Mouse (Mus musculus) hindbrain, postnatal 0 days (tissue): ENCODE results near the gene Bhlhe41. TPM values are rescaled to one million over a fixed set of nuclear protein-coding genes. Genes with fewer than 3 reads are reported as not detected.

ENCODE experiments used
- ATAC-seq: fragments of 200-750 bp; cut with Nextera tagmentation; 2 replicates; pipeline ENCODE4 v1.8.0; 2017; ENCODE audit warnings: mild to moderate bottlenecking, moderate TSS enrichment, moderate library complexity
- DNase-seq: peaks from one replicate; pipeline ENCODE4 v3.0.0-alpha.2; 2015; ENCODE audit warnings: low spot score
- H3K27ac ChIP-seq: fragments of 300-500 bp; sonication (generic); 2 replicates; pipeline ENCODE4 v1.5.1; 2014; ENCODE audit warnings: mild to moderate bottlenecking
- H3K27me3 ChIP-seq: fragments of 300-500 bp; sonication (generic); 2 replicates; pipeline ENCODE4 v1.6.1; 2014; ENCODE audit warnings: low read length, mixed read lengths; ENCODE audit not compliant: insufficient read depth
- H3K36me3 ChIP-seq: fragments of 300-500 bp; sonication (generic); 2 replicates; pipeline ENCODE4 v1.6.1; 2014; ENCODE audit warnings: low read length, mixed read lengths; ENCODE audit not compliant: insufficient read depth
- H3K4me1 ChIP-seq: fragments of 300-500 bp; sonication (generic); 2 replicates; pipeline ENCODE4 v1.6.1; 2014; ENCODE audit warnings: antibody characterized with exemption, low read length, mixed read lengths; ENCODE audit not compliant: insufficient read depth
- H3K4me2 ChIP-seq: fragments of 300-500 bp; sonication (generic); 2 replicates; pipeline ENCODE4 v1.6.1; 2014; ENCODE audit warnings: low read depth, mild to moderate bottlenecking, low read length, moderate library complexity, mixed read lengths
- H3K4me3 ChIP-seq: fragments of 300-500 bp; sonication (generic); 2 replicates; pipeline ENCODE4 v1.5.1; 2014; ENCODE audit warnings: low read length
- H3K9ac ChIP-seq: fragments of 300-500 bp; sonication (generic); replicated peaks from 2 replicates; pipeline ENCODE4 v1.6.1; 2014; ENCODE audit warnings: mild to moderate bottlenecking, low read length, moderate library complexity, mixed read lengths
- H3K9me3 ChIP-seq: fragments of 300-500 bp; sonication (generic); 2 replicates; pipeline ENCODE4 v1.6.1; 2016; ENCODE audit warnings: low read length, mixed read lengths
- CTCF ChIP-seq: IDR thresholded peaks from 2 replicates; pipeline ENCODE4 v1.5.1; 2016; ENCODE audit warnings: antibody characterized with exemption, control low read depth, low read depth
- WGBS: fragments of 180-500 bp; shearing (Covaris S2); extraction: QIAGEN DNeasy Blood & Tissue Kit; methylation state at CpG from one replicate; pipeline ENCODE4 v1.1.7; 2014; 5-methylcytosine and 5-hydroxymethylcytosine counted together
- polyA plus RNA-seq: library from polyadenylated mRNA; unstranded; fragments of >200 nt; fragmentation: Nextera tagmentation; extraction: Ambion mirVana; gene quantifications from 2 replicates; pipeline ENCODE4 v1.2.1, GENCODE M21; 2015
- total RNA-seq: library from RNA; depleted of rRNA; stranded (reverse); fragments of >200 nt; gene quantifications from 2 replicates; pipeline ENCODE4 v1.2.3, GENCODE M21; 2014

The Bhlhe41 gene
- total and polyA plus RNA-seq, 2 experiments from 2014 or later = 6.8 to 9.4 TPM

- no peaks in the 10 kb centered on the region for H3K4me1 ChIP-seq
Observed at GRCm38 (mm10) chr6:145855720-145856551, 9.4 kb downstream of the Bhlhe41 start.

GRCm38 (mm10) chr6:145854756-145855155 is 10.6 kb downstream of the Bhlhe41 start:
- DNase-seq (no peak), ATAC-seq (no peak)
- no peaks in the 10 kb centered on the region for H3K27me3 ChIP-seq
- 0 out of 2 replicates have a peak overlapping the region, but pooled peaks have one; percentile 13 for H3K9ac ChIP-seq
- H3K9me3 ChIP-seq = no peaks in the 10 kb centered on the region
- no peak overlapping the region for H3K4me2 ChIP-seq
- no peaks in the 10 kb centered on the region for H3K4me1 ChIP-seq
- TF ChIP-seq CTCF = no peak
- H3K36me3 ChIP-seq = no peaks in the 10 kb centered on the region; the same call in 1 of the 2 replicates
- WGBS = 65% methylated on average over 5 of the region's 5 CpGs
- no peak overlapping the region; the same call in 1 of the 2 replicates for H3K27ac ChIP-seq
- no peak overlapping the region for H3K4me3 ChIP-seq

More at GRCm38 (mm10) chr6:145855720-145856551, 9.4 kb downstream of the Bhlhe41 start:
- peak; percentile 98 for ATAC-seq
- Histone ChIP-seq H3K4me3 (peak overlapping the region; percentile 18), H3K4me2 (peak overlapping the region; percentile 53), H3K9me3 (no peaks in the 10 kb centered on the region), H3K27me3 (no peaks in the 10 kb centered on the region), H3K27ac (peak overlapping the region; percentile 65), H3K36me3 (no peaks in the 10 kb centered on the region; the same call in 1 of the 2 replicates), H3K9ac (peak overlapping the region; percentile 25; the same call in 1 of the 2 replicates)
- DNase-seq = peak; percentile 97
- TF ChIP-seq CTCF = peak; percentile 6; the same call in 1 of the 2 replicates
- 3% methylated on average over 28 of the region's 28 CpGs for WGBS

GRCm38 (mm10) chr6:145853356-145854079 is 11.8 kb downstream of the Bhlhe41 start:
- no peak for TF ChIP-seq CTCF
- H3K4me1 ChIP-seq = no peaks in the 10 kb centered on the region
- no peaks in the 10 kb centered on the region for H3K27me3 ChIP-seq
- ATAC-seq (no peak), DNase-seq (no peak)
- no peak overlapping the region for H3K9ac ChIP-seq
- 94% methylated on average over 10 of the region's 10 CpGs for WGBS
- no peak overlapping the region for H3K4me3 ChIP-seq
- no peak overlapping the region for H3K27ac ChIP-seq
- no peaks in the 10 kb centered on the region; the same call in 1 of the 2 replicates for H3K36me3 ChIP-seq
- H3K9me3 ChIP-seq = no peaks in the 10 kb centered on the region
- H3K4me2 ChIP-seq = no peak overlapping the region

- ATAC-seq (no peak), DNase-seq (no peak)
- H3K9me3 ChIP-seq = no peaks in the 10 kb centered on the region
- H3K9ac ChIP-seq = no peak overlapping the region
- 89% methylated on average over 7 of the region's 7 CpGs for WGBS
- H3K4me1 ChIP-seq = no peaks in the 10 kb centered on the region
- no peak overlapping the region for H3K4me2 ChIP-seq
- no peak for TF ChIP-seq CTCF
- H3K27me3 ChIP-seq = no peaks in the 10 kb centered on the region
- no peaks in the 10 kb centered on the region for H3K36me3 ChIP-seq
- no peak overlapping the region for H3K27ac ChIP-seq
- H3K4me3 ChIP-seq = no peak overlapping the region
Observed at GRCm38 (mm10) chr6:145852708-145853107, 12.7 kb downstream of the Bhlhe41 start.

GRCm38 (mm10) chr6:145851956-145852355 is 13.4 kb downstream of the Bhlhe41 start:
- H3K4me2 ChIP-seq = no peak overlapping the region
- no peak for DNase-seq
- H3K27ac ChIP-seq = no peak overlapping the region
- H3K9me3 ChIP-seq = no peaks in the 10 kb centered on the region
- TF ChIP-seq CTCF = no peak
- H3K4me1 ChIP-seq = no peaks in the 10 kb centered on the region
- no peak overlapping the region for H3K9ac ChIP-seq
- no peaks in the 10 kb centered on the region for H3K36me3 ChIP-seq
- no peak overlapping the region for H3K4me3 ChIP-seq
- H3K27me3 ChIP-seq = no peaks in the 10 kb centered on the region
- WGBS = 82% methylated on average over 11 of the region's 11 CpGs
- no peak for ATAC-seq

- DNase-seq (no peak), ATAC-seq (no peak)
- 64% methylated on average over 2 of the region's 2 CpGs for WGBS
Observed at GRCm38 (mm10) chr6:145850789-145851188, 14.6 kb downstream of the Bhlhe41 start.

More at GRCm38 (mm10) chr6:145850789-145851188, 14.6 kb downstream of the Bhlhe41 start:
- no peak overlapping the region for H3K27ac ChIP-seq
- no peaks in the 10 kb centered on the region for H3K9me3 ChIP-seq
- H3K4me1 ChIP-seq = no peaks in the 10 kb centered on the region
- H3K36me3 ChIP-seq = no peaks in the 10 kb centered on the region
- TF ChIP-seq CTCF = no peak
- H3K4me3 ChIP-seq = no peak overlapping the region
- H3K9ac ChIP-seq = no peak overlapping the region
- H3K27me3 ChIP-seq = no peaks in the 10 kb centered on the region
- H3K4me2 ChIP-seq = no peak overlapping the region
